In genomic region chr16:14058541-14058940, GRCm38 (mm10) we compare ENCODE assay signal across 18 mouse cellular contexts.
DNase-seq lines count a peak whose midpoint lies in the region; ATAC-seq and TF ChIP-seq lines count a peak whose summit lies in the region.
"Had no signal": no experiment of that assay in that cellular context is flagged by ENCODE, and none has a peak within 500 bp of the region (broad histone marks: within the 10 kb centered on the region; RNA-seq: fewer than 3 reads in every experiment).

No protein-coding gene starts in this region.

- H3K27ac ChIP-seq in heart, embryonic 10.5 days: no peak overlapping the region
- H3K27ac ChIP-seq in heart, embryonic 11.5 days (ENCODE audit: low read depth, low read length): no peak overlapping the region
- H3K27ac ChIP-seq in forebrain, embryonic 15.5 days (replicated peaks): no peak overlapping the region
- H3K27ac ChIP-seq in midbrain, embryonic 14.5 days (replicated peaks; ENCODE audit: low read depth, low read length): no peak overlapping the region
- H3K27ac ChIP-seq: heart, adult 2 months; limb, embryonic 13.5 days; macrophage; stomach, embryonic 15.5 days had no signal

- ATAC-seq in heart, embryonic 11.5 days (replicated peaks; ENCODE audit: insufficient number of reproducible peaks, low FRiP score, low TSS enrichment): no peak
- ATAC-seq in forebrain, embryonic 15.5 days (replicated peaks): peak; percentile 58
- no peak for ATAC-seq in midbrain, embryonic 14.5 days (ENCODE audit: low FRiP score, low TSS enrichment)
- ATAC-seq: inflammation-experienced regulatory T-cells, adult 6 months; Patski had no signal

- WGBS in heart, embryonic 10.5 days: 43% methylated on average over 1 of the region's 1 CpGs
- WGBS in heart, embryonic 11.5 days (ENCODE audit: insufficient replicate concordance): 32% methylated on average over 1 of the region's 1 CpGs
- WGBS in forebrain, embryonic 15.5 days: 6% methylated on average over 1 of the region's 1 CpGs
- 0% methylated on average over 1 of the region's 1 CpGs for WGBS in midbrain, embryonic 14.5 days

- TF ChIP-seq CTCF in brain, embryonic 14.5 days (IDR thresholded peaks at IDR 0.05; ENCODE audit: borderline replicate concordance, extremely low read depth, insufficient read depth, insufficient read length): no peak

- no peaks in the 10 kb centered on the region for H3K27me3 ChIP-seq in heart, embryonic 10.5 days (ENCODE audit: insufficient read depth, poor library complexity, severe bottlenecking)
- H3K27me3 ChIP-seq in heart, embryonic 11.5 days (ENCODE audit: control insufficient read depth, insufficient read depth, low read length): no peaks in the 10 kb centered on the region
- no peaks in the 10 kb centered on the region for H3K27me3 ChIP-seq in forebrain, embryonic 15.5 days
- H3K27me3 ChIP-seq in midbrain, embryonic 14.5 days (ENCODE audit: control insufficient read depth, insufficient read depth, low read length): no peaks in the 10 kb centered on the region
- H3K27me3 ChIP-seq: limb, embryonic 13.5 days; Patski; stomach, embryonic 15.5 days had no signal

- H3K36me3 ChIP-seq in heart, embryonic 10.5 days: no peaks in the 10 kb centered on the region
- H3K36me3 ChIP-seq in heart, embryonic 11.5 days (ENCODE audit: control insufficient read depth, insufficient read depth, low read length): no peaks in the 10 kb centered on the region
- H3K36me3 ChIP-seq in forebrain, embryonic 15.5 days: 0 out of 2 replicates have a peak, but pooled peaks cover 4% of the 10 kb centered on the region
- H3K36me3 ChIP-seq in midbrain, embryonic 14.5 days (ENCODE audit: control insufficient read depth, insufficient read depth, low read length): no peaks in the 10 kb centered on the region
- H3K36me3 ChIP-seq: limb, embryonic 13.5 days; stomach, embryonic 15.5 days had no signal

- no peak for TF ChIP-seq POLR2A in brain, embryonic 14.5 days (IDR thresholded peaks at IDR 0.05; ENCODE audit: borderline replicate concordance, extremely low read depth, insufficient read depth, insufficient read length, poor library complexity, severe bottlenecking)

- H3K9ac ChIP-seq in heart, embryonic 11.5 days (ENCODE audit: low read depth, low read length): no peak overlapping the region
- H3K9ac ChIP-seq in forebrain, embryonic 15.5 days (replicated peaks): no peak overlapping the region
- no peak overlapping the region for H3K9ac ChIP-seq in midbrain, embryonic 14.5 days (replicated peaks; ENCODE audit: low read length)
- H3K9ac ChIP-seq: limb, embryonic 13.5 days; stomach, embryonic 15.5 days had no signal

- no peaks in the 10 kb centered on the region for H3K9me3 ChIP-seq in heart, embryonic 10.5 days
- no peaks in the 10 kb centered on the region for H3K9me3 ChIP-seq in heart, embryonic 11.5 days (replicated peaks; ENCODE audit: control insufficient read depth, low read length)
- no peaks in the 10 kb centered on the region for H3K9me3 ChIP-seq in forebrain, embryonic 15.5 days
- no peaks in the 10 kb centered on the region for H3K9me3 ChIP-seq in midbrain, embryonic 14.5 days (ENCODE audit: control insufficient read depth, low read length)
- H3K9me3 ChIP-seq: limb, embryonic 13.5 days; stomach, embryonic 15.5 days had no signal

- no peak overlapping the region for H3K4me3 ChIP-seq in heart, embryonic 10.5 days
- no peak overlapping the region for H3K4me3 ChIP-seq in heart, embryonic 11.5 days (ENCODE audit: low read depth, low read length)
- no peak overlapping the region for H3K4me3 ChIP-seq in forebrain, embryonic 15.5 days
- no peak overlapping the region for H3K4me3 ChIP-seq in midbrain, embryonic 14.5 days (replicated peaks; ENCODE audit: low read depth, low read length)
- H3K4me3 ChIP-seq: heart, adult 2 months; limb, embryonic 13.5 days; stomach, embryonic 15.5 days had no signal

- peak; percentile 11 for DNase-seq in heart, embryonic 10.5 days (ENCODE audit: low spot score)
- peak; percentile 88 for DNase-seq in brain, embryonic 14.5 days (ENCODE audit: low read depth)
- DNase-seq in midbrain, embryonic 14.5 days: peak; percentile 32
- DNase-seq in right cerebral cortex, postnatal 10 days (ENCODE audit: low spot score in 2 of 2): no peak
- no peak for DNase-seq in thymus, postnatal 25 days
- DNase-seq in layer of hippocampus, adult 9-10 months (ENCODE audit: low spot score): no peak
- DNase-seq: adrenal gland, adult 8-10 months; cerebellum, postnatal 14 days; heart, adult 2 months; kidney, postnatal 36 days; thymus, postnatal 14 days had no signal

- H3K4me2 ChIP-seq in heart, embryonic 11.5 days: no peak overlapping the region
- H3K4me2 ChIP-seq in forebrain, embryonic 15.5 days (replicated peaks): no peak overlapping the region
- H3K4me2 ChIP-seq in midbrain, embryonic 14.5 days (ENCODE audit: low read length): no peak overlapping the region
- H3K4me2 ChIP-seq: limb, embryonic 13.5 days; stomach, embryonic 15.5 days had no signal

- H3K4me1 ChIP-seq in heart, embryonic 10.5 days: no peaks in the 10 kb centered on the region
- H3K4me1 ChIP-seq in heart, embryonic 11.5 days (ENCODE audit: control insufficient read depth, insufficient read depth, low read length): no peaks in the 10 kb centered on the region
- peaks cover 11% of the 10 kb centered on the region for H3K4me1 ChIP-seq in forebrain, embryonic 15.5 days
- H3K4me1 ChIP-seq in midbrain, embryonic 14.5 days (ENCODE audit: control insufficient read depth, insufficient read depth, low read length): peaks cover 8% of the 10 kb centered on the region; the same call in 1 of the 2 replicates
- H3K4me1 ChIP-seq: limb, embryonic 13.5 days; stomach, embryonic 15.5 days had no signal

Comparison
In these comparisons a context has a peak if more than half of its experiments do, and no peak if none do; other contexts are left out.
1. DNase-seq: peak in heart, embryonic 10.5 days (single experiment), brain, embryonic 14.5 days (single experiment) and midbrain, embryonic 14.5 days (single experiment); none in right cerebral cortex, postnatal 10 days (0 of 2), thymus, postnatal 25 days (single experiment) and layer of hippocampus, adult 9-10 months (single experiment).